Mouse (Mus musculus): ENCODE measurements around the gene Slc6a3. TPM values are rescaled to one million over a fixed set of nuclear protein-coding genes. Genes with fewer than 3 reads are reported as not detected.

Gene Slc6a3
- polyA plus RNA-seq, 1 experiment = 0.05 TPM

DNA sequence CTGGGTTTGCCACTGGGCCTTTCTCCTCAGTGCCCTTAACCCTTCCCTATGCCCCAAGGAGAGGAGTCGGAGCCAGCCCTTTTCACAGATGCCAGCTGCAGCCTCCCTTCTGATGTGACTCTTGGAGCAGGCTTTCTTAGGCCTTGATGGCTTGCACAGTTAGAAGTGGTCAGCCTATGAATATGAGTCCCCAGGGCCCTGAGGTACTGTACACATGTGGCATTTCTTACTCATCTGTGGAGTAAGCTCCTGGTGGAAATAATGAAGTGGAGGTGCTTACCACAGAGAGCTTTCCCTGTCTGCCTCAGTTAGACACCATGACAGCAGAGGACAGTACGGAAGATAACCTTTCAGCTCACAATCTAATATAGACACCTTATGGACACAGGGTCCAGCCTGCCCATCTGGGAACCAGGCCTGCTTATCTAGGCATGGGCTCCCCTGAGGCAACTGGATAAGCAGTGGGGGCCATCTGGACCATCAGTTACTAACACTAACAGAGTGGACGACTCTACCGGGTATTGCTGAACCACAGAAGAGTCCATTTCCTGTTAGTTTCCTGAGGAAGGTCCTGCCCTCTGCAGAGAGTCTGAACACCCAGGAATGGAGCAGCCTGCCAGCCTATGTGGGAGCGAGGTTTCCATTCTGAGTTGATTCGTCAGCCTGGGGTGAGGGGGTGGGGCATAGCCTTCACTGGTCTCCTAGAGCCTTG lies 36.5 kb upstream of the Slc6a3 start:
- Histone ChIP-seq H3K27me3 (ENCODE audit: control insufficient read depth, insufficient read depth, low read length) (no peaks in the 10 kb centered on the region), H3K27ac (ENCODE audit: insufficient read depth, low read length) (no peak overlapping the region), H3K4me1 (ENCODE audit: control insufficient read depth, insufficient read depth, low read length) (no peaks in the 10 kb centered on the region), H3K4me3 (replicated peaks; ENCODE audit: insufficient read depth, low read depth, low read length) (no peak overlapping the region)
- TF ChIP-seq CTCF (IDR thresholded peaks at IDR 0.05; ENCODE audit: borderline replicate concordance, insufficient read depth, low read depth, low read length) = no peak
- no peak for TF ChIP-seq POLR2A (IDR thresholded peaks at IDR 0.05; ENCODE audit: borderline replicate concordance, insufficient read depth, low read length)
- no peak for DNase-seq
- 63% methylated on average over 6 of the region's 6 CpGs for WGBS

DNA sequence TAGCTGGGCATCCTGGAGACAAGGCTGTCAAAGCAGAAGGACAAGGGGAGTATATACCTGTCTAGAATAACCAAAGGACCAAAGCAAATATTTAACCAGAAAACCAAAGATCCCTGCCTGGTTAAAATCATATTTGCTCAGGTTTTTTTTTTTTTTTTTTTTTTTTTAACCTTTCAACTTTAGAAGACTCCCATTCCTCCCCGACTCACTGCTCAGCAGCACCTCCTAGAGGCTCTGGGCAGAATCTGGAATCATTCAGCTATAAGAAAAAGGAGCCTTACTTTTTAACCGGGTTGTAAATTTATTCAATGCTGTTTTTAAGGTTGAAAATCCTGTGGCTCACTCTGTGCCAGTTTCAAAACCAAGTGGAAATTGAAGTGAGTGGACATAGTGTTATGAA lies 33.8 kb upstream of the Slc6a3 start:
- no peaks in the 10 kb centered on the region for H3K27me3 ChIP-seq (ENCODE audit: control insufficient read depth, insufficient read depth, low read length)
- no peak overlapping the region for H3K4me3 ChIP-seq (replicated peaks; ENCODE audit: insufficient read depth, low read depth, low read length)
- no peaks in the 10 kb centered on the region for H3K4me1 ChIP-seq (ENCODE audit: control insufficient read depth, insufficient read depth, low read length)
- 56% methylated on average over 2 of the region's 2 CpGs for WGBS
- TF ChIP-seq POLR2A (IDR thresholded peaks at IDR 0.05; ENCODE audit: borderline replicate concordance, insufficient read depth, low read length) = no peak
- 0 out of 2 replicates have a peak, but pooled peaks have one; percentile 24 for TF ChIP-seq CTCF (IDR thresholded peaks at IDR 0.05; ENCODE audit: borderline replicate concordance, insufficient read depth, low read depth, low read length)
- DNase-seq = no peak
- no peak overlapping the region for H3K27ac ChIP-seq (ENCODE audit: insufficient read depth, low read length)

DNA sequence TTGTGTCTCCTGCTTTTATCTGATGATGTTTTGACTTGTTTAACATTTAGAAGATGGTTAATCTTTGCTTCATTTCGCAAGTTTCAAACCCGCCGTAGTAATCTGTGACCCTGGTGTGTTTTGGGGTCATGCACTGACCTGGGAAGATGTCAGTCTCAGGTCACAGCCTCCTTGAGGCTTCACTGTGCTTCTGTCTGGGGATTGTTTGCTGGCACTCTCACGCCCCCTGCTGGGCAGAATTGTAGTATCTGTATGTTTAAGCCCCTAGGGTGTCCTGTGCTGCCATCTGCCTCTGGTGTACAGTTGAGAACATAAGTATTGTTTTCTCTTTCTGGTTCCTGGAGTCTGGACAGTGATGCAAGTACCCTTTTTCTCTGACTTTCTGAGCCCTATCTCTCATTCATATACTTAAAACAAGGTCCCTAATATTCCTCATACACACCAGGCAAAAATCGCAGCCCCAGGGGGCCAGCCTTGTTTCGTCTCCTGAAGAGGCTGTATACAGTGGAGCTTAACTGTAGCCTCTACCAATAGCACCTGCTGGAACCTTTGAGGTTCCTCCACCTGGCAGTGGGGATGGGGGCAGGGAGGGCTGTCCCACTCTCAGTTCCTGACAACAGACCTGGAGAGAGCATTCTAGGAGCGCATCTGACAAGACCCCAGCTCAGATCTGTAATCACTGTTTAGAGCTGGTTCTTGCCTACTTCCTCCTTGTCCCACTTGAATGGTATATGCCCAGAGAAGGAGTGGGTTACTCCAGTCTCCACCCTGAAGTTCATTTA lies 30.7 kb upstream of the Slc6a3 start:
- Histone ChIP-seq H3K27ac (ENCODE audit: insufficient read depth, low read length) (no peak overlapping the region), H3K27me3 (ENCODE audit: control insufficient read depth, insufficient read depth, low read length) (no peaks in the 10 kb centered on the region), H3K4me1 (ENCODE audit: control insufficient read depth, insufficient read depth, low read length) (peaks cover 4% of the 10 kb centered on the region), H3K4me3 (replicated peaks; ENCODE audit: insufficient read depth, low read depth, low read length) (no peak overlapping the region)
- peak; percentile 85 for TF ChIP-seq CTCF (IDR thresholded peaks at IDR 0.05; ENCODE audit: borderline replicate concordance, insufficient read depth, low read depth, low read length)
- no peak for TF ChIP-seq POLR2A (IDR thresholded peaks at IDR 0.05; ENCODE audit: borderline replicate concordance, insufficient read depth, low read length)
- 58% methylated on average over 7 of the region's 7 CpGs for WGBS
- peak; percentile 75 to 81 for DNase-seq

DNA sequence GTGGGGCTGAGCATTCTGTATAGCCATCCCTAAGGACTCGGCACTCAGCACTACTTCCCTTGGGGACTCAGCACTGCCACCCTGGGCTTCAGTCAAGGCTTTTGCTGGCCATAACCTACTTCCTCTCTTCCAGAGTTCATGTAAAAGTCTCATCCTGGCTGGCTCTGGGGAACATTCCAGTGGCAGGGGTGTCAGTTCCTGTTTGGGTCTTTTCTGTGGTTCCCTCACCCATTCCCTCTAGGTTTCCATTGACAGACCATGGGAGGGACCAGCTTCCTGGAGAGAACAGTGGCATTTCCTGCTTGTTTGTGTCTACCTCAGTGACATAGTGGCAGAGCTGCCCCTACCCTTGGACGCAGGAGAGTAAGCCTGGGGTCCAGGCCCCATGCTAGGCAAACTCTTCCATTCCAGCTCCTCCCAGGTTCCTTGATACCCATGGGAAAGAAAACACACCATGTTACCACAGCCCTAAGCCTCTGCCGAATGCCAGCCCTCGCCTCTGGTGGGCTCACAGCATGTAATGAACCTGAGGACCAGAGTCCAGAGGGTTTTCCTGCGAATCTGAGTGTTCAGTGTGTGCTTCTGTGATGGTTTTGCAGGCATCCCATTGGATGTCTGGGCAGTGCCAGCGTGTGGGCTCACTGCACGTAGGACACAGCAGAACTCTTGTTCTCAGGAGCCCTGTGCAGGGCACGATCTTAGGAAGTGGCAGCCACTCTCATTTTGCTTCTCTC lies 27.6 kb upstream of the Slc6a3 start:
- 70% methylated on average over 8 of the region's 8 CpGs for WGBS
- no peak for DNase-seq
- no peak for TF ChIP-seq CTCF (IDR thresholded peaks at IDR 0.05; ENCODE audit: borderline replicate concordance, insufficient read depth, low read depth, low read length)
- no peak for TF ChIP-seq POLR2A (IDR thresholded peaks at IDR 0.05; ENCODE audit: borderline replicate concordance, insufficient read depth, low read length)
- Histone ChIP-seq H3K27me3 (ENCODE audit: control insufficient read depth, insufficient read depth, low read length) (no peaks in the 10 kb centered on the region), H3K4me3 (replicated peaks; ENCODE audit: insufficient read depth, low read depth, low read length) (no peak overlapping the region), H3K4me1 (ENCODE audit: control insufficient read depth, insufficient read depth, low read length) (peaks cover 4% of the 10 kb centered on the region), H3K27ac (ENCODE audit: insufficient read depth, low read length) (no peak overlapping the region)

DNA sequence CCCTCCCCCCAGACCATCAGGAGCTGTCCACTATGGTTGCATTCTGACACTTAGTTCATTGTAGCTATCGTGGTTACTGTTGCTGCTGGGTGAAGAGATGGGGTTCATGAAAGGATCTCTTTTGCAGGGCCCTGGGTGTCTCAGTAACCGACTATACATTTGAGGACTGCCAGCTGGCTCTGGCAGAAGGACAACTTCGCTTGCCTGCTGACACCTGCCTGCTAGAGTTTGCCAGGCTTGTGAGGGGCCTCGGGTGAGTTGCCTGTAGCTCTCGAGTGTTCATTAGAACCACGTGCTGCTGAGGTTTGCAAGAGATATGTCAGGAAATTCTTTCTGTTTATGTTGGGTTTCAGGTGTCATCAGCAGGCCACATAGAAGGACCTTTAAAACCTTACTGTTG lies 26.7 kb upstream of the Slc6a3 start:
- no peak overlapping the region for H3K4me3 ChIP-seq (replicated peaks; ENCODE audit: insufficient read depth, low read depth, low read length)
- DNase-seq = peak; percentile 42 to 70
- H3K4me1 ChIP-seq (ENCODE audit: control insufficient read depth, insufficient read depth, low read length) = peaks cover 4% of the 10 kb centered on the region
- TF ChIP-seq POLR2A (IDR thresholded peaks at IDR 0.05; ENCODE audit: borderline replicate concordance, insufficient read depth, low read length) (no peak), CTCF (IDR thresholded peaks at IDR 0.05; ENCODE audit: borderline replicate concordance, insufficient read depth, low read depth, low read length) (no peak)
- WGBS = 4% methylated on average over 6 of the region's 6 CpGs
- no peaks in the 10 kb centered on the region for H3K27me3 ChIP-seq (ENCODE audit: control insufficient read depth, insufficient read depth, low read length)
- no peak overlapping the region for H3K27ac ChIP-seq (ENCODE audit: insufficient read depth, low read length)

DNA sequence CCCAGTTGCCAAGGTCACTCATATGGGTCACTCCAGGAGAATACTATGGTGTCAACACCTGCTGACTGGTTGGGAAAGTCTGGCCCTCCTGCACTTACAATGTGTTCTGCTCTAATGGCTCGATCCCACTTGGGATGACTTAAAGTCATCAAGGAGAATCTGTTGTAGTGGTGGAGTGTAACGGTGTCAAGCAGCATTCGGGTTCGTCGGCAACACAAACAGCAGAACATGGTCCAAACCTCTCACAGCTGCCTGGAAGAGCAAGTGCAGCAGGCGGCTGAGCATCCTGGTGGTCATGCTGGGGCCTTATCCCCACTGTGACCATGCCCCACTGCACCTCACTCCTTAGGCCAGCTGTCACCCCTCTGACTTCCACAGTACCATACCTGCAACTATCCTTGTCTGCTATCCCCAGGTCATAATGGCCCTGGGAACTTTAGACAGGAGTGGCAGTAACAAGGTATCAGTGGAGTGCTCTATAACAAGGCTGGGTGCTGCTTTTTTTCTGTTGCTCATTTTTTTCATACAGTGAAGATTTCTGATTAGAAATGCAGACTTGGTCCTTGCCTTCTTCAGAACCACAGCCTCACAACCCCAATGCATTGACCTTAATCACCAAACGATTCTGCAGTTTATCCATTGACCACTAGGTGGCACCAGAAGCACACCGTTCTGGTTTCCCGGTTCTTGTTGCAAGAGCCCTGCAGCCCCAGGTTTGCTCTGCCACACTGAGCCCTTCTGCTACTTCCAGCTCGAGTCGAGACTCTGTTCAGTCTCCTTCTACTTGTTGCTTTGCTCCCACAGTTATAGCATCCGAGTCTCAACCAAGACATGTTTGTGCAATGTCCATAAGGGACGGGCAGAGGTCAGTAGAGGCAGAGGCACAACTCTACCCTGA lies 23.5 kb upstream of the Slc6a3 start:
- Histone ChIP-seq H3K27ac (ENCODE audit: insufficient read depth, low read length) (no peak overlapping the region), H3K4me1 (ENCODE audit: control insufficient read depth, insufficient read depth, low read length) (peaks cover 4% of the 10 kb centered on the region), H3K4me3 (replicated peaks; ENCODE audit: insufficient read depth, low read depth, low read length) (no peak overlapping the region), H3K27me3 (ENCODE audit: control insufficient read depth, insufficient read depth, low read length) (no peaks in the 10 kb centered on the region)
- WGBS = 54% methylated on average over 13 of the region's 13 CpGs
- peak; percentile 61 to 69 for DNase-seq
- TF ChIP-seq CTCF (IDR thresholded peaks at IDR 0.05; ENCODE audit: borderline replicate concordance, insufficient read depth, low read depth, low read length) = peak; percentile 85
- no peak for TF ChIP-seq POLR2A (IDR thresholded peaks at IDR 0.05; ENCODE audit: borderline replicate concordance, insufficient read depth, low read length)

DNA sequence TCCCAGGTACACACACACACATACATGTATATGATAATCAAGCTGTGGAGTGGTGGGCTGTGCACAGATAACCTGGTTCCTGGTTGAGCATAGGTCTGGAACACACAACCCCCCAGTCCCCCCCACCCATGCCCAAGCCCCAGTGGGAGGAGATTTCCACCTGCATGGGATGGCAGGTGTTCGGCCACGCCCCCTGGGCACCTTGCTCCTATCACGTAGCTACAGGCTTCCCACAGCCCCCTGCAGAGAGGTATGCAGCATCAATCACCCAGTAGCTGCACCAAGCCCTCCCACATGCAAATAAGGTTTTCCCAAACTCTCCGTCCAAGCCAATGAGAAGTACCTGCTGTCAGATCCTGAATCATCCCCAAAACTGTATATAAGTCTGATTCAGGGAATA lies 19.7 kb upstream of the Slc6a3 start:
- no peak for TF ChIP-seq POLR2A (IDR thresholded peaks at IDR 0.05; ENCODE audit: borderline replicate concordance, insufficient read depth, low read length)
- Histone ChIP-seq H3K27me3 (ENCODE audit: control insufficient read depth, insufficient read depth, low read length) (no peaks in the 10 kb centered on the region), H3K4me1 (ENCODE audit: control insufficient read depth, insufficient read depth, low read length) (no peaks in the 10 kb centered on the region), H3K27ac (ENCODE audit: insufficient read depth, low read length) (no peak overlapping the region), H3K4me3 (replicated peaks; ENCODE audit: insufficient read depth, low read depth, low read length) (no peak overlapping the region)
- no peak for DNase-seq
- WGBS = 69% methylated on average over 4 of the region's 4 CpGs

All from cerebellum, adult 2 months (tissue).